ENCODE assay signal across 13 mouse cellular contexts in the genomic region with DNA sequence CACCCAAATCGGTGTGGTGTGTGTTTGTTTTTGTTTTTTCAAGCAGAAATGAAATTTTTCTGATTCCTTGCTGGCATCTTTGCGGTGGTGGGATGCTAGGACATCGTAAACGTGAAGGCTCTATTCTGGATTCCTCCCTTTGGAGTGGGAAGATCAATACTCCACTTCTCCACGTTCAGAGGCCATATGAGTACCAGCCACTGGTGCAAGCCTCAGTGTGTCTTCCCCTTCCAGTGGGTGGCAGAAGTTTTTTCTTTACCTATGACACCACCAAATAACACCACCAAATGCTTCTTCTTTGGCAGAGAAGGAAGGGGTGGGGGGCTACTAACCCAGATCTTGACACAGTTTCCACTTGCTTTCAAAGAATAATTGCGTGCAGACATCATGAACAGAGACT. TPM values are rescaled to one million over a fixed set of nuclear protein-coding genes. Genes with fewer than 3 reads are reported as not detected.
DNase-seq lines count a peak whose midpoint lies in the region; ATAC-seq and TF ChIP-seq lines count a peak whose summit lies in the region.
"Had no signal": no experiment of that assay in that cellular context is flagged by ENCODE, and none has a peak within 500 bp of the region (broad histone marks: within the 10 kb centered on the region; RNA-seq: fewer than 3 reads in every experiment).

No protein-coding gene starts in this region.

- H3K27ac ChIP-seq in heart, embryonic 10.5 days: peak overlapping the region; percentile 54; the same call in 1 of the 2 replicates
- peak overlapping the region; percentile 95 for H3K27ac ChIP-seq in kidney, embryonic 16.5 days (ENCODE audit: low read length)
- H3K27ac ChIP-seq in embryonic facial prominence, embryonic 13.5 days: no peak overlapping the region
- H3K27ac ChIP-seq: macrophage had no signal

- peak overlapping the region; percentile 63 for H3K9ac ChIP-seq in kidney, embryonic 16.5 days (replicated peaks; ENCODE audit: low read length)
- H3K9ac ChIP-seq in embryonic facial prominence, embryonic 13.5 days: no peak overlapping the region

- H3K36me3 ChIP-seq in heart, embryonic 10.5 days: peaks cover 15% of the 10 kb centered on the region; the same call in 1 of the 2 replicates
- peaks cover 18% of the 10 kb centered on the region; the same call in 1 of the 2 replicates for H3K36me3 ChIP-seq in kidney, embryonic 16.5 days (ENCODE audit: insufficient read depth, low read length)
- H3K36me3 ChIP-seq in embryonic facial prominence, embryonic 13.5 days: no peaks in the 10 kb centered on the region
- no peaks in the 10 kb centered on the region for H3K36me3 ChIP-seq in myocyte (ENCODE audit: control insufficient read depth, insufficient read depth)

- H3K4me3 ChIP-seq in heart, embryonic 10.5 days: peak overlapping the region; percentile 57
- peak overlapping the region; percentile 48 for H3K4me3 ChIP-seq in kidney, embryonic 16.5 days (ENCODE audit: low read length)
- H3K4me3 ChIP-seq in embryonic facial prominence, embryonic 13.5 days: peak overlapping the region; percentile 40
- peak overlapping the region; percentile 35 for H3K4me3 ChIP-seq in myocyte

- H3K9me3 ChIP-seq in heart, embryonic 10.5 days: no peaks in the 10 kb centered on the region
- H3K9me3 ChIP-seq in kidney, embryonic 16.5 days (ENCODE audit: low read length): peaks cover 2% of the 10 kb centered on the region; the same call in 1 of the 2 replicates
- H3K9me3 ChIP-seq in embryonic facial prominence, embryonic 13.5 days: no peaks in the 10 kb centered on the region

- ATAC-seq in kidney, embryonic 16.5 days (ENCODE audit: low FRiP score, low TSS enrichment): no peak
- ATAC-seq in embryonic facial prominence, embryonic 13.5 days (ENCODE audit: insufficient number of reproducible peaks, insufficient read depth, low FRiP score, low TSS enrichment, low read depth): no peak

- peaks cover 100% of the 10 kb centered on the region for H3K27me3 ChIP-seq in heart, embryonic 10.5 days (ENCODE audit: insufficient read depth, poor library complexity, severe bottlenecking)
- H3K27me3 ChIP-seq in kidney, embryonic 16.5 days (ENCODE audit: insufficient read depth, low read length): peaks cover 55% of the 10 kb centered on the region
- H3K27me3 ChIP-seq in embryonic facial prominence, embryonic 13.5 days: peaks cover 100% of the 10 kb centered on the region
- H3K27me3 ChIP-seq in myocyte (ENCODE audit: control insufficient read depth, insufficient read depth, insufficient read length): no peaks in the 10 kb centered on the region
- H3K27me3 ChIP-seq: Patski had no signal

- H3K79me2 ChIP-seq in myocyte (ENCODE audit: control insufficient read depth, insufficient read depth): peaks cover 4% of the 10 kb centered on the region

- H3K4me2 ChIP-seq in kidney, embryonic 16.5 days (replicated peaks; ENCODE audit: low read depth, low read length): peak overlapping the region; percentile 69
- H3K4me2 ChIP-seq in embryonic facial prominence, embryonic 13.5 days: peak overlapping the region; percentile 68
- peak overlapping the region; percentile 91 for H3K4me2 ChIP-seq in myocyte (ENCODE audit: low read depth)

- no peak for DNase-seq in heart, embryonic 10.5 days (ENCODE audit: low spot score)
- no peak for DNase-seq in heart, adult 18-20 months
- no peak for DNase-seq in kidney, postnatal 36 days
- no peak for DNase-seq in urinary bladder, postnatal 14 days (ENCODE audit: low spot score)
- no peak for DNase-seq in right cerebral cortex, postnatal 25 days
- DNase-seq: cerebellum, adult 11-12 months; left cerebral cortex, postnatal 4 days had no signal

- H3K4me1 ChIP-seq in heart, embryonic 10.5 days: peaks cover 68% of the 10 kb centered on the region
- peaks cover 80% of the 10 kb centered on the region for H3K4me1 ChIP-seq in kidney, embryonic 16.5 days (ENCODE audit: insufficient read depth, low read length)
- peaks cover 38% of the 10 kb centered on the region for H3K4me1 ChIP-seq in embryonic facial prominence, embryonic 13.5 days

- no peak for TF ChIP-seq POLR2A in myocyte (IDR thresholded peaks at IDR 0.05; ENCODE audit: insufficient read length, low read depth)

- WGBS in heart, embryonic 10.5 days: 4% methylated on average over 6 of the region's 6 CpGs
- WGBS in kidney, embryonic 16.5 days: 18% methylated on average over 6 of the region's 6 CpGs
- WGBS in embryonic facial prominence, embryonic 13.5 days: 5% methylated on average over 6 of the region's 6 CpGs

- peak overlapping the region; percentile 37 for H3ac ChIP-seq in myocyte (ENCODE audit: control insufficient read depth, insufficient read length)

TF ChIP-seq in myocyte, 11 proteins besides CTCF, POLR2A, EP300 and RAD21:
- TF ChIP-seq MYOG (IDR thresholded peaks at IDR 0.05; ENCODE audit: control insufficient read depth in 1 of 3, insufficient read depth in 1 of 3, insufficient read length in 2 of 3, low read depth in 2 of 3) (no peak), CEBPB (IDR thresholded peaks at IDR 0.05; ENCODE audit: insufficient read depth, poor library complexity, severe bottlenecking) (no peak), REST (IDR thresholded peaks at IDR 0.05; ENCODE audit: insufficient read depth, insufficient read length) (no peak), USF1 (IDR thresholded peaks at IDR 0.05; ENCODE audit: low read depth) (no peak), MAX (IDR thresholded peaks at IDR 0.05; ENCODE audit: low read depth) (no peak), MYOD1 (IDR thresholded peaks at IDR 0.05; ENCODE audit: control insufficient read depth in 1 of 3, insufficient read length in 2 of 3, low read depth in 2 of 3) (no peak), POLR2AphosphoS2 (IDR thresholded peaks at IDR 0.05; ENCODE audit: insufficient read length, low read depth) (no peak), E2F4 (IDR thresholded peaks at IDR 0.05; ENCODE audit: insufficient read depth) (no peak), TCF3 (IDR thresholded peaks at IDR 0.05; ENCODE audit: insufficient read length, low read depth) (no peak), SRF (IDR thresholded peaks at IDR 0.05; ENCODE audit: control insufficient read depth, insufficient read length, low read depth) (no peak), TCF12 (IDR thresholded peaks at IDR 0.05; ENCODE audit: insufficient read depth, poor library complexity, severe bottlenecking) (no peak)

RNA-seq across cellular contexts. Expression of gene Foxl1, which starts 1.5 kb away (rescaled TPM):
- 0.53 and 2.0 TPM in 2 replicates for polyA plus RNA-seq in heart, embryonic 10.5 days (2016; fragmentation: Nextera tagmentation; extraction: Ambion mirVana)
- total RNA-seq in heart, adult 18-20 months (2021): under 1 TPM; 0.10 to 0.18 TPM
- 6.5 and 6.7 TPM in 2 replicates for polyA plus RNA-seq in kidney, embryonic 16.5 days (2015; fragmentation: Nextera tagmentation; extraction: Ambion mirVana)
- polyA plus RNA-seq in embryonic facial prominence, embryonic 13.5 days (2015; fragmentation: Nextera tagmentation; extraction: Ambion mirVana): 0.28 and 0.34 TPM in 2 replicates
- 2.6 TPM for polyA plus RNA-seq in myocyte (2012; fragmentation: generic; extraction: Trizol)
- total RNA-seq: gastrocnemius, adult 18-20 months had no signal
- polyA plus RNA-seq: macrophage had no signal

RNA-seq across cellular contexts. Expression of gene Foxc2, which starts 10.2 kb away (rescaled TPM):
- polyA plus RNA-seq in heart, embryonic 10.5 days (2016; fragmentation: Nextera tagmentation; extraction: Ambion mirVana): 12.4 and 14.8 TPM in 2 replicates
- 1 to 10 TPM; 1.7 to 1.9 TPM for total RNA-seq in heart, adult 18-20 months (2021)
- 24.9 and 27.3 TPM in 2 replicates for polyA plus RNA-seq in kidney, embryonic 16.5 days (2015; fragmentation: Nextera tagmentation; extraction: Ambion mirVana)
- polyA plus RNA-seq in embryonic facial prominence, embryonic 13.5 days (2015; fragmentation: Nextera tagmentation; extraction: Ambion mirVana): 3.2 and 3.3 TPM in 2 replicates
- 7.3 TPM for polyA plus RNA-seq in myocyte (2012; fragmentation: generic; extraction: Trizol)
- polyA plus RNA-seq: macrophage had no signal

RNA-seq across cellular contexts. Expression of gene Mthfsd, which starts 18.0 kb away (rescaled TPM):
- polyA plus RNA-seq in heart, embryonic 10.5 days (2016; fragmentation: Nextera tagmentation; extraction: Ambion mirVana): 57.0 and 58.7 TPM in 2 replicates
- 10 to 100 TPM; 12.7 to 13.0 TPM for total RNA-seq in heart, adult 18-20 months (2021)
- 75.7 and 81.1 TPM in 2 replicates for polyA plus RNA-seq in kidney, embryonic 16.5 days (2015; fragmentation: Nextera tagmentation; extraction: Ambion mirVana)
- 60.5 and 70.5 TPM in 2 replicates for polyA plus RNA-seq in embryonic facial prominence, embryonic 13.5 days (2015; fragmentation: Nextera tagmentation; extraction: Ambion mirVana)
- 22.3 TPM for polyA plus RNA-seq in myocyte (2012; fragmentation: generic; extraction: Trizol)

RNA-seq across cellular contexts. Expression of gene Foxf1, which starts 42.0 kb away (rescaled TPM):
- polyA plus RNA-seq in heart, embryonic 10.5 days (2016; fragmentation: Nextera tagmentation; extraction: Ambion mirVana): 3.1 and 41.3 TPM in 2 replicates
- total RNA-seq in heart, adult 18-20 months (2021): under 1 TPM; 0.15 to 0.31 TPM
- 1.5 and 4.6 TPM in 2 replicates for polyA plus RNA-seq in kidney, embryonic 16.5 days (2015; fragmentation: Nextera tagmentation; extraction: Ambion mirVana)
- polyA plus RNA-seq in embryonic facial prominence, embryonic 13.5 days (2015; fragmentation: Nextera tagmentation; extraction: Ambion mirVana): 10.7 and 15.1 TPM in 2 replicates
- polyA plus RNA-seq in myocyte (2012; fragmentation: generic; extraction: Trizol): not detected
